Mouse (Mus musculus) layer of hippocampus, adult 18-20 months (tissue): Measurements from ENCODE around the gene E130309D02Rik. TPM values are rescaled to one million over a fixed set of nuclear protein-coding genes. Genes with fewer than 3 reads are reported as not detected.
A peak's percentile ranks its signal among the peaks of the same experiment; 100 is the strongest.

Experiments
- DNase-seq, 2 experiments: peaks; one replicate each; pipeline ENCODE4 v3.0.0; 2022; ENCODE audit warnings: low spot score in 2 of 2
- total RNA-seq, 2 experiments: library from RNA; stranded (reverse); gene quantifications; 2 replicates each; pipeline ENCODE4 v1.2.3; 2021

E130309D02Rik gene
- total RNA-seq, 2 experiments from 2014 or later, result 26.3 to 26.5 TPM

DNA sequence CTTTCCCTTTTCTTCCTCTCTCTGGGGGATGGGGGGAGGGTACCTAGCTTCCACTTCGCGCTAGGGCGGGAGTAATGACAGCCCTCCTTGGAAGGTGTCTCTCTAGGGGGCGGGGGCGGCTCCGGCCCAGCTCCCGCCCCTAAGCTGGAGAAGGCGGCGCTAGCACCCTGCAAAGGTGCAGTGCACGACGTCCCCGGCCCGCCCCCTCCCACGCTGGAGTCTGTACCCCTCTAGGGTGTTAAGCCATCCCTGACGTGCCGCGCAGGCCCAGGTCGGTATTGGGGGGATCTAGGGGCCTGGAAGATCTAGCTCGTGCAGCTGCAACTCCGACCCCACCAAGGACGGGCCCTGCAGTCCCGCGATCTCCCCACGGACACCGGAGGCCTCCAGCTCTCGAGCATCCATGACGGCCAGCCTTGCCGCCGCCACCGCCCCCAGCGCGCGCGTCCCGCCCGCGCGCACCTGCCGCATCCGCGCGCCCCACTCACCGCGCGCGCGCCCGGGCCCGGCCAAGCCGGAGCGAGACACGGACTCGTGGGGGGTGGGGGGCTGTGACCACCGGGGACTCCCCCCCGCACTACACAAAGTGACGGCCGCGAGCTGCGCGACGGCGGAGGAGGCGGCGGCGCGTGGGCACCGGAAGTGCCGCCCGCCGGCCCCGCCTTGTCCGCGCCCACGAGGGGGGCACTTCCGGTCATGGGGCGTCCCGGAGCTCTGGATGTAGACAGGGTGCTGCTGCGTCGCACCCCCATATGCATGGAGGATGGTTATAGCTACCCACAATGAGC is 45.6 kb downstream of the E130309D02Rik start, which contains the start of gene Zfp316:
Gene Zfp316 (minus strand): TSS at position 660 of the 788 bp plus-strand sequence.
- DNase-seq, result peak; percentile 60 to 73

DNA sequence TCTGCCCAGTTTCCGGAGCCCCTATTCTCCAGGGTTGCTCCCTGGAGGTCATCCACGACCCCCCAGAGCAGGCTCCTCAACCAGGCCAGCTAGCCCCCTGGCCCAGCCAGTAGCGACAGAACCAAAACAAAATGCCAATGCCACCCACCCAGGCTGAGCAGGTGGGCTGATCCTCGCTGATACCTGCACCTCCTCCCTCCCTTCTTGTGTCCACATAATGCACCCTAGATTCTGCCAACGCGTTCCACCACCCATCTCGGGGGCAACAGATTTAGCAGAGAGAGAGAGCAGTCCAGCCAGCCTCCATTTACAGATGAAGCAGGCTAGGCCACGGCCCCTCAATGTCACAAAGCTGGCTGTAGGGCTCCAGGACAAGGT is 46.2 kb downstream of the E130309D02Rik start:
- DNase-seq, result no peak

DNA sequence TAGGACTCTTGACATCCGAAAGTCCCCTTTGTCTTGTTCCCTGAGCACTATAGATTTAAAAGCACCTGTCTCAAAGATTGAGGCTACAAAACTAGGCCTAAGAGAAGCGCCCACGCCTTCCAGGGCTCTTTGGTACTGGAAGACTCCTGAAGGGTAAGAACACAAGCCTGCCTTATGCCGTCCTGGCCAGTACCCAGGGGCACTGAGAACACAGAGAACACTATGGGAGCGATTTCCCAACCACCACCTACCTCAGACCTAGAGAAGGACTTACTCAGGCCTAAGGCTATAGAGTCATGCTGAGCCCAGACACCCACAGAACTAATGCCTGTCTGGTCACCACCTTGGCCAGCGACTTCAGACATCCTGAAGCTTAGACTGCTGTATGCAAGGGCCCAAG is 48.4 kb downstream of the E130309D02Rik start:
- no peak for DNase-seq

DNA sequence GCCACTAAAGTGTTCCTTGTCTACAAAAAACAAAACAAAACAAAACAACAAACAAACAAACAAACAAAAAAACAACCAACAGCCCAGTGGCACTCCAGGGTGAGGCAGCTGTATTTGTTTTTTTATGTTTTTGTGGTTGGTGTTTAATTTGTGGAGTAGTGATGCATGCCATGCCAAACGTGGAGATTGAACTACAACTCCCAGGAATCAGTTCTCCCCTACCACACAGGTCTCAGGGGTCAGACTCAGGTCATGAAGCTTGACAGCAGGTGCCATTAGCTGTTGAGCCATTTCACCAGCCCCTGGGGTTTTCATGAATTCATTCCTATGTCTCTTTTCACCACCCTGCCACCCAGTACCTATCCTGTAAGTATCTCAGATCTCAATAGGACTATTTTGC is 49.8 kb downstream of the E130309D02Rik start:
- no peak for DNase-seq

DNA sequence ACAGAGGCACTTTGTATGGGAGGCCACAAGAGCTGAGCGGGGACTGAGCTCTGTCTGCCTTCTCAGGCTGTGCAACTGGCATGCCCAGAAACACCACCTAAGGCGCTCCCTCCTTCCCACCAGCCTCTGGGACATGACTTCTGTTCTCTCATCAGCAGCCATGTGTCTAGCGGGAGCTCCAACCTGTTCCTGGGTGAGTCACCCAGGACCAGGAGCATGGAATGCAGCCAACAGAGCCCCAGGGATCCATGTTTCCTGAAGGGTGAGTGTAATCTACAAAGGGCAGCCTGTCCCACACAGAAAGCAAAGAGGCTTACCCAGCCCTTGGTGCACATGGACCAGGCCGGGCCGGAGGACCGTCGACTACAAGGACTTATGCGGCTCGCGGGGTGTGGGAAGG is 50.5 kb downstream of the E130309D02Rik start:
- peak in 1 of 2 experiments; percentile 59 for DNase-seq

DNA sequence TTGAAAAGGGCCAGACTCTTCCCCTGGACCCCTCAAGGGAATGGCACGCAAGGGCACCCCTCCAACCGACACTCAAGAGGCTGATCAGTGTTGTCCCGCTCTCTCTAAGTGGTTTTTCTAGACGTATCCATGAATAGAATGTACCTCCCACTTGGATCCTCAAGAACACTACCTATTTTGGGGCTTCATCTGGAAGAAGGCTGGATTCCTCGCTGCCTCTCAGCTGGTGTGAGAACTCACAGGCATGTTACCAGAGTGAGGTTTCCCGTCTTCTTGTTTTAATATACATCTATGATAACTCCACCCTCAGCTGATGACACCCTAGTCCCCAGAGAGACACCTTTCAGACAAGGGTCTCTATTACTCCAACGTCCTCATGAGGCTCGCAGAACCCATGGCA is 53.5 kb downstream of the E130309D02Rik start:
- no peak for DNase-seq

DNA sequence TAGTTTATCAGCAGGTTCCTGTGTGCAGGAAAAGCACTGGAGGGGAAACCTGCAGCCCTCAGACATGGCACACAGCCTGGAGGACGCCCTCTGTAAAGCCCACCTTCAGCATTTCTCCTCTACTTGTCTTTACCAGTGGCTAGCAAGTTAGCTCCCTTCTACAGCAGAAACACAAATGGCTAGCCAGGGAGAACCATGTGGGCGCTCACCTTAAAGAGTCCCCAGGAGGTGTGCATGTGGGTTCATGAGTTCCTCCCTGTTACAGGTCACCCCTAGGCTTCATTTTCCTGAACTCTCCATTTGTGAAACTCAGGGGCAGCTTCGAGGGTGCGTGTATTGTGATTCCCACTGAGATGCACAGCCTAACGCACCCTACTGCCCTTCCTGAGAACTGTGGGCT is 59.4 kb downstream of the E130309D02Rik start:
- DNase-seq, result no peak

DNA sequence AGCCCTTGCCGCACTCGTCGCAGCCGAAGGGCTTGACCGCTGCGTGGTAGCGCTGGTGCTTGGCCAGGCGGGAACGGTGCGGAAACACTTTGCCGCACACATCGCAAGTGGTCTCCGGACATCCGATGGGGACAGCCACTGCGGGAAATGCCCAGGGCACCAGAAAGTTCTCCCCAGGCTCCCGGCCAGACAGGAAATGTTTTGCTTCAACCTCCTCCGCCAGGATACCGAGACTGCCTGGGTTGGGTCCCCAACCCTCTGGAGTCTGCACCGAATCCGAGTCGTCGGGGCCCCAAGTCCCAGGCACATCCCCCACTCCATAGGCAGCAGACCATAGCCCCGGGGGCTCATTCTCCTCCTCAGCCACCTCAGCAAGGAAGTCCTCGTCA is 60.0 kb downstream of the E130309D02Rik start:
- no peak for DNase-seq

DNA sequence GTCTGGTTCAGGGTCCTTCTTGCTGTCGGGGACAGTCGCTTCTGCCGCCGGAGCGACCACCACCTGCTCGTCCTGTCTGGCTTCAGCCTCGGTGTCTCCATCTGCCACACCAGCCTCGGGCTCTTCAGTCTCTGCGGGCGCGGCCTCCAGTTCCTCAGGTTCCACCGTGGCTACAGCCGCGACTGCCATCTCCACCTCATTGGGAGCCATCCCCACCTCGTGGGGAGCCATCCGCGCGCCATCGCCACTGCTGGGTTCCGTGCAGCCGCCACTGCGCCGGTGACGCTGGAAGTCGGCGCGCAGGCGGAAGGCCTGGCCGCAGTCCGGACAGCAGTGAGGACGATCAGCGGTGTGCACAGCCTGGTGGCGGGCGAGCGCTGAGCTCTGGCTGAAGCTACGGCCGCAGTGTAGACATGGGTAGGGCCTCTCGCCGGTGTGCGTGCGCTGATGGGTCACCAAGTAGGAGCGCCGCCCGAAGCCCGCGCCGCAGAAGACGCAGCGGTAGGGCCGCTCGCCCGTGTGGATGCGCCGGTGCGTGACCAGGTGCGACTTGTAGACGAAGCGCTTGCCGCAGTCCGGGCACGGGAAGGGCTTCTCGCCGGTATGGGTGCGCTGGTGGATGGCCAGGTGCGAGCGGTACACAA is 60.6 kb downstream of the E130309D02Rik start:
- no peak for DNase-seq

DNA sequence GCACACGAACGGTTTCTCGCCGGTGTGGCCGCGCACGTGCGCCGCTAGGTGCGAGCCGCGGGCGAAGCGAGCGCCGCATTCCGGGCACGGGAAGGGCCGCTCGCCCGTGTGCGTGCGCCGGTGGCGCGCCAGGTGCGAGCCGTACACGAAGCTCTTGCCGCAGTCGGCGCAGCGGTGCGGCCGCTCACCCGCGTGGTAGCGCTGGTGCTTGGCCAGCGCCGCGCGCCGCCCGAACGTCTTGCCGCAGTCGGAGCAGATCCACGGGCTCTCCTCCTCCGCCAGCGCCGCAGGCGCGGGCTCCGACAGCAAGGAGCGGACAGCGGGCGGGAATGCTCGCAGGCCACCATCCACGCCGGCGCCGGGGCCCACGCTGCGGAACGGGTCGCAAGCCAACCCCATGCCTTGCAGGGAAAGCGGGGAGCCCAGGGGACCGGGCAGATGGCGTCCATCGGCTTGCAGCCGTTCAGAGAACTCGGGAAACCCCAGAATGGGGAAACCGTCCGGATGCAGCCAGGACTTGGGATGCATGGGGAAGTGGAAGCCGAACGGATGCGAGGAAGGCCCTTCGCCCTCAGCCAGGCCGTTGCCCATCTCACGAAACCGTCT is 61.2 kb downstream of the E130309D02Rik start:
- DNase-seq, result no peak

DNA sequence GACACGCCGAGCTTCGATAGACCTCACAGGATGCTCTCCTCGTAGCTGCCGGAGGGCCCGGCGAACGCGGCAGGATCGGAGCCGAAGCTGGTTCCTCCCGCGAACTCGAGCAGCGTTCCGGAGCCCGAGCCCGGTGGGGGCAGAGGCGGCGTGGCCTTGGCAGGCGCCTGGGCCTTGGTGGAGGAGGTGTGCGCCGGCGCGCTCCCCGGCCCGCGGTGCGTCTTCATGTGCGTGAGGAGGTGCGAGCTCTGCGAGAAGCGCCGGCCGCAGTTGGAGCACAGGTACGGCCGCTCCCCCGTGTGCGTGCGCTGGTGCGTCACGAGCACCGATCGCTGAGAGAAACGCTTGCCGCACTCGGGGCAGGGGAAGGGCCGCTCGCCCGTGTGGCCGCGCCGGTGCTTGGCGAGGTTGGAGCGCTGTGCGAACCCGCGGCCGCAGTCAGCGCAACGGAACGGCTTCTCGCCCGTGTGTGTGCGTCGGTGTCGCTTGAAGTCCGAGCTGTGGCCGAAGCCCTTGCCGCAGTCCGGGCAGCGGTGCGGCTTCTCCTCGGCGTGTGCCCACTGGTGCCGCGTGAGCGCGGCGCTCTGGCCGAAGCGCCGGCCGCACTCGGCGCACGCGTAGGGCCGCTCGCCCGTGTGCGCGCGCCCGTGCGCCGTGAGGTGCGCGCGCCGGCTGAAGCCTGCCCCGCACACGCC is 61.8 kb downstream of the E130309D02Rik start:
- no peak for DNase-seq

DNA sequence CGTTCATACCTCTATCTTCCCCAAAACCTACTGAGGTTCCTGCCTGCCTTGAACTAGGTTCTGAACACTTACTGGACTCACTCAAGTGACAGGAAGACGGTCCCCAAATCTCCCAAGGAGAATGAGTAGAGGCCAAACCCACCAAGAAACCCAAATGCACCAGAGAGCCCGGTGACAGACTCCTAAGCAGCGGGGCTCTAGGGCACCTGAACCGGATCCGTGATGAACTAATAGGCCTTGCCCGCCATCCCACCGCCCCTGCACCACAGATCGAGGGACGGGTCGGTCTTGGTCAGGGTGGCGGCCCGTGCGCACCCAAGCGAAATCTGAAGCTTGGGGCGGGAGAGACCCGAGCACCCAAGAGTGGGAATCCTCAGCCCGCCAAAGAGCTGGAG is 62.4 kb downstream of the E130309D02Rik start:
- no peak for DNase-seq

DNA sequence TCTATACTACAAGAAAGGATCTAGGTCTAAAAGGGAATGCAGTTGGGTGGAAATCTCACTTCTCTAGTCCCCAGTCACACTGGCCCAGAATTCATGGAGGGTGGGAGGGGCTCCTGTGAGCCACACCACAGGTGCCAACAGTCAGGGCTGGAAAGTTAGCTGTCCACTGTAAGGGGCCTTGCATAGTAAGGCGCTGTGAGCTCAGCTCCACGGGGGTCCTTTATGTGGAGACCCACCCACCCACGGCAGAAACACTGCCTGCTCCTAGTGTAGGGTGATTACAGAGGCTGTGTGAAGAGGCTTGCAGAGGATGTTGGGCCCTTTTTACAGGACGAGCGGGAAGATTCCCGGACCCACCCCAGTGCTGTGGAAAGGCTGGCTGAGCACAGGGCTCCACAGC is 63.1 kb downstream of the E130309D02Rik start:
- DNase-seq, result no peak

Other genes with a start within 250 kb of the E130309D02Rik start
- 10 to 100 TPM; 48.2 to 49.3 TPM for gene Rnf216, start 202.4 kb downstream of the E130309D02Rik start, total RNA-seq
- under 1 TPM in 1 of 2 experiments, not detected in 1; 0.12 TPM for gene Olfr718-ps1, start 167.8 kb downstream of the E130309D02Rik start, total RNA-seq
- 10 to 100 TPM; 14.3 to 15.1 TPM for gene Rbak, start 134.6 kb downstream of the E130309D02Rik start, total RNA-seq
- not detected for gene Spdye4b, start 134.3 kb downstream of the E130309D02Rik start, total RNA-seq
- gene Spdye4a, start 88.5 kb downstream of the E130309D02Rik start, total RNA-seq, result not detected
- gene Zfp12, start 80.2 kb downstream of the E130309D02Rik start, total RNA-seq, result 10 to 100 TPM; 31.6 to 36.7 TPM
- 10 to 100 TPM; 23.7 to 24.7 TPM for gene Zfp316, start 45.3 kb downstream of the E130309D02Rik start, total RNA-seq
- gene Zfp853, start 21.7 kb downstream of the E130309D02Rik start, total RNA-seq, result 1 to 10 TPM; 4.1 to 4.2 TPM
- gene Zdhhc4, start 13.9 kb upstream of the E130309D02Rik start, total RNA-seq, result 10 to 100 TPM; 46.2 to 51.5 TPM
- gene Grid2ip, start 42.0 kb upstream of the E130309D02Rik start, total RNA-seq, result 1 to 10 TPM; 1.5 to 2.0 TPM
- gene Kdelr2, start 88.5 kb upstream of the E130309D02Rik start, total RNA-seq, result 10 to 100 TPM; 35.3 to 38.9 TPM
- gene Daglb, start 149.2 kb upstream of the E130309D02Rik start, total RNA-seq, result 10 to 100 TPM; 29.1 TPM
- gene Rac1, start 212.7 kb upstream of the E130309D02Rik start, total RNA-seq, result 100 to 1,000 TPM; 405 to 421 TPM